Mouse (Mus musculus): ENCODE results near the gene Celsr1. TPM values are rescaled to one million over a fixed set of nuclear protein-coding genes. Genes with fewer than 3 reads are reported as not detected.

The Celsr1 gene
- total and polyA plus RNA-seq, 3 experiments: not detected

- peaks cover 9% of the 10 kb centered on the region for H3K9me3 ChIP-seq (replicated peaks; ENCODE audit: low read length)
- H3K4me2 ChIP-seq (ENCODE audit: insufficient read depth, low read depth, poor library complexity, severe bottlenecking): no peak overlapping the region
- H3K27me3 ChIP-seq (replicated peaks): no peaks in the 10 kb centered on the region
- no peak for DNase-seq (ENCODE audit: extremely low read depth)
- no peak overlapping the region for H3K9ac ChIP-seq (ENCODE audit: insufficient read depth, low read depth)
- H3K4me3 ChIP-seq (replicated peaks in 1 of 3; ENCODE audit: low read depth in 2 of 3, low read length in 2 of 3, poor library complexity in 1 of 3): no peak overlapping the region
- no peak overlapping the region for H3K27ac ChIP-seq (ENCODE audit: insufficient read depth, low read depth)
- dilution Hi-C loops (cut with MboI; ENCODE audit: extremely low pct_ligation_motif_present, extremely low pct_unique_long_range_greater_than_20kb, low sequenced_read_pairs) (no loop called here), in situ Hi-C loops (cut with MboI; ENCODE audit: low pct_ligation_motif_present, low pct_unique_long_range_greater_than_20kb, low sequenced_read_pairs) (loop anchor here (25.0 kb wide), 1 partner anchor 405 kb away; no protein-coding TSS in a partner anchor)
- no peaks in the 10 kb centered on the region for H3K79me2 ChIP-seq (replicated peaks; ENCODE audit: control insufficient read depth, extremely low read depth, insufficient read depth, poor library complexity, severe bottlenecking)
- H3K4me1 ChIP-seq (ENCODE audit: control insufficient read depth in 1 of 2, insufficient read depth in 2 of 2): peaks cover 3 to 7% of the 10 kb centered on the region in 2 experiments; a peak in 3 of 4 replicates
- H3K36me3 ChIP-seq (replicated peaks in 1 of 2; ENCODE audit: control insufficient read depth in 1 of 2, insufficient read depth in 1 of 2, low read length in 1 of 2): no peaks in the 10 kb centered on the region
- TF ChIP-seq ZMIZ1 (IDR thresholded peaks at IDR 0.05; ENCODE audit: low read depth, low read length): no peak
- no peak for TF ChIP-seq MAZ (IDR thresholded peaks at IDR 0.05; ENCODE audit: low read depth, low read length)
- TF ChIP-seq JUN (IDR thresholded peaks at IDR 0.05; ENCODE audit: insufficient read depth, low read depth, low read length): no peak
- TF ChIP-seq RCOR1 (conservative IDR thresholded peaks at IDR 0.05; ENCODE audit: low read depth, low read length): no peak
- TF ChIP-seq USF1 (IDR thresholded peaks at IDR 0.05; ENCODE audit: low read depth, low read length): no peak
- TF ChIP-seq POLR2AphosphoS2 (IDR thresholded peaks at IDR 0.05; ENCODE audit: low read depth, low read length): no peak
- TF ChIP-seq UBTF (IDR thresholded peaks at IDR 0.05; ENCODE audit: low read depth, low read length): no peak
- TF ChIP-seq TBP (conservative IDR thresholded peaks at IDR 0.05; ENCODE audit: low read depth, low read length): no peak
- no peak for TF ChIP-seq MYC (IDR thresholded peaks at IDR 0.05; ENCODE audit: low read depth, low read length)
- TF ChIP-seq CHD2 (IDR thresholded peaks at IDR 0.05; ENCODE audit: low read length): no peak
- no peak for TF ChIP-seq SIN3A (IDR thresholded peaks at IDR 0.05; ENCODE audit: low read length)
- no peak for TF ChIP-seq ZKSCAN1 (IDR thresholded peaks at IDR 0.05; ENCODE audit: borderline replicate concordance, low read depth, low read length)
- TF ChIP-seq MXI1 (IDR thresholded peaks at IDR 0.05; ENCODE audit: low read depth, low read length): no peak
- TF ChIP-seq GABPA (IDR thresholded peaks at IDR 0.05; ENCODE audit: insufficient replicate concordance, low read depth, low read length): no peak
- TF ChIP-seq CTCF (conservative IDR thresholded peaks at IDR 0.05 in 1 of 2, IDR thresholded peaks at IDR 0.05 in 1 of 2; ENCODE audit: low read depth in 2 of 2, low read length in 2 of 2): no peak
- TF ChIP-seq E2F4 (IDR thresholded peaks at IDR 0.05; ENCODE audit: insufficient replicate concordance, low read depth, low read length): no peak
These were observed 16.2 kb downstream of the Celsr1 start for GRCm38 (mm10) chr15:86017336-86017735.

- Histone ChIP-seq H3K27ac (ENCODE audit: insufficient read depth, low read depth) (no peak overlapping the region), H3K4me2 (ENCODE audit: insufficient read depth, low read depth, poor library complexity, severe bottlenecking) (no peak overlapping the region), H3K9me3 (replicated peaks; ENCODE audit: low read length) (peaks cover 9% of the 10 kb centered on the region), H3K4me1 (ENCODE audit: control insufficient read depth in 1 of 2, insufficient read depth in 2 of 2) (peaks cover 3 to 7% of the 10 kb centered on the region in 2 experiments; a peak in 3 of 4 replicates), H3K27me3 (replicated peaks) (no peaks in the 10 kb centered on the region), H3K79me2 (replicated peaks; ENCODE audit: control insufficient read depth, extremely low read depth, insufficient read depth, poor library complexity, severe bottlenecking) (no peaks in the 10 kb centered on the region), H3K36me3 (replicated peaks in 1 of 2; ENCODE audit: control insufficient read depth in 1 of 2, insufficient read depth in 1 of 2, low read length in 1 of 2) (no peaks in the 10 kb centered on the region), H3K4me3 (replicated peaks in 1 of 3; ENCODE audit: low read depth in 2 of 3, low read length in 2 of 3, poor library complexity in 1 of 3) (no peak overlapping the region), H3K9ac (ENCODE audit: insufficient read depth, low read depth) (no peak overlapping the region)
- in situ Hi-C loops (cut with MboI; ENCODE audit: low pct_ligation_motif_present, low pct_unique_long_range_greater_than_20kb, low sequenced_read_pairs): loop anchor here (25.0 kb wide), 1 partner anchor 404 kb away; no protein-coding TSS in a partner anchor
- dilution Hi-C loops (cut with MboI; ENCODE audit: extremely low pct_ligation_motif_present, extremely low pct_unique_long_range_greater_than_20kb, low sequenced_read_pairs): no loop called here
- TF ChIP-seq MAX (IDR thresholded peaks at IDR 0.05; ENCODE audit: low read length) (no peak), JUN (IDR thresholded peaks at IDR 0.05; ENCODE audit: insufficient read depth, low read depth, low read length) (no peak), NRF1 (IDR thresholded peaks at IDR 0.05; ENCODE audit: low read depth, low read length) (no peak), USF1 (IDR thresholded peaks at IDR 0.05; ENCODE audit: low read depth, low read length) (no peak), MAFK (IDR thresholded peaks at IDR 0.05; ENCODE audit: insufficient replicate concordance, low read length) (no peak), BHLHE40 (IDR thresholded peaks at IDR 0.05; ENCODE audit: low read depth, low read length) (no peak), RCOR1 (conservative IDR thresholded peaks at IDR 0.05; ENCODE audit: low read depth, low read length) (no peak), ELF1 (IDR thresholded peaks at IDR 0.05; ENCODE audit: low read depth, low read length) (no peak), ZMIZ1 (IDR thresholded peaks at IDR 0.05; ENCODE audit: low read depth, low read length) (no peak), TCF12 (IDR thresholded peaks at IDR 0.05; ENCODE audit: low read depth, low read length) (no peak), POLR2AphosphoS2 (IDR thresholded peaks at IDR 0.05; ENCODE audit: low read depth, low read length) (no peak), SMC3 (IDR thresholded peaks at IDR 0.05; ENCODE audit: low read depth, low read length) (no peak), CHD1 (IDR thresholded peaks at IDR 0.05; ENCODE audit: low read depth, low read length) (no peak)
- DNase-seq (ENCODE audit: extremely low read depth): no peak
These were observed 17.6 kb downstream of the Celsr1 start for GRCm38 (mm10) chr15:86015860-86016541.
